Mouse (Mus musculus): ENCODE measurements around the gene Mphosph6. TPM values are rescaled to one million over a fixed set of nuclear protein-coding genes. Genes with fewer than 3 reads are reported as not detected.

Gene Mphosph6
- 30.8 and 35.4 TPM in 2 replicates for polyA plus RNA-seq (2015; fragmentation: Nextera tagmentation; extraction: Ambion mirVana)

GRCm38 (mm10) chr8:117801443-117802298, at the start of gene Mphosph6:
TSS of gene Mphosph6 (minus strand) at chr8:117801943.
- peak within 1 kb of the TSS; percentile 90 for H3K4me3 ChIP-seq
- no peaks in the 10 kb centered on the region for H3K9me3 ChIP-seq (replicated peaks)
- no peaks in the 10 kb centered on the region; the same call in 1 of the 2 replicates for H3K27me3 ChIP-seq
- H3K4me2 ChIP-seq: peak within 1 kb of the TSS; percentile 75
- peaks cover 19% of the 10 kb centered on the region for H3K4me1 ChIP-seq (replicated peaks)
- peaks cover 21% of the 10 kb centered on the region for H3K36me3 ChIP-seq
- peak; percentile 99 for ATAC-seq (replicated peaks; ENCODE audit: insufficient number of reproducible peaks, insufficient read depth, low FRiP score, low read depth)
- under 1% methylated on average over 65 of the region's 65 CpGs for WGBS
- peak within 1 kb of the TSS; percentile 96 for H3K27ac ChIP-seq
- H3K9ac ChIP-seq: peak within 1 kb of the TSS; percentile 92

- Histone ChIP-seq H3K36me3 (no peaks in the 10 kb centered on the region), H3K4me2 (no peak overlapping the region), H3K27me3 (no peaks in the 10 kb centered on the region), H3K27ac (no peak overlapping the region), H3K4me3 (no peak overlapping the region), H3K9me3 (replicated peaks) (no peaks in the 10 kb centered on the region), H3K9ac (no peak overlapping the region), H3K4me1 (replicated peaks) (no peaks in the 10 kb centered on the region; the same call in 1 of the 2 replicates)
- ATAC-seq (replicated peaks; ENCODE audit: insufficient number of reproducible peaks, insufficient read depth, low FRiP score, low read depth): no peak
- 66% methylated on average over 10 of the region's 10 CpGs for WGBS
Measured at GRCm38 (mm10) chr8:117850420-117850819, 48.7 kb upstream of the Mphosph6 start.

GRCm38 (mm10) chr8:117847865-117848264, 46.1 kb upstream of the Mphosph6 start:
- WGBS: 78% methylated on average over 6 of the region's 6 CpGs

GRCm38 (mm10) chr8:117843694-117844093, 42.0 kb upstream of the Mphosph6 start:
- no peak overlapping the region for H3K9ac ChIP-seq
- whole genome bisulfite sequencing: 84% methylated on average over 8 of the region's 8 CpGs

More at GRCm38 (mm10) chr8:117847865-117848264, 46.1 kb upstream of the Mphosph6 start:
- H3K4me2 ChIP-seq: no peak overlapping the region
- no peak overlapping the region for H3K27ac ChIP-seq
- H3K9ac ChIP-seq: no peak overlapping the region
- no peaks in the 10 kb centered on the region for H3K27me3 ChIP-seq
- H3K9me3 ChIP-seq (replicated peaks): no peaks in the 10 kb centered on the region
- ATAC-seq (replicated peaks; ENCODE audit: insufficient number of reproducible peaks, insufficient read depth, low FRiP score, low read depth): no peak
- no peaks in the 10 kb centered on the region for H3K36me3 ChIP-seq
- no peak overlapping the region for H3K4me3 ChIP-seq
- no peaks in the 10 kb centered on the region for H3K4me1 ChIP-seq (replicated peaks)

GRCm38 (mm10) chr8:117813524-117813923, 11.8 kb upstream of the Mphosph6 start:
- H3K27ac ChIP-seq: no peak overlapping the region
- H3K4me1 ChIP-seq (replicated peaks): no peaks in the 10 kb centered on the region
- H3K4me2 ChIP-seq: no peak overlapping the region
- no peak overlapping the region for H3K4me3 ChIP-seq
- 32% methylated on average over 4 of the region's 4 CpGs for WGBS
- H3K27me3 ChIP-seq: no peaks in the 10 kb centered on the region
- no peak overlapping the region for H3K9ac ChIP-seq
- H3K36me3 ChIP-seq: no peaks in the 10 kb centered on the region
- H3K9me3 ChIP-seq (replicated peaks): no peaks in the 10 kb centered on the region
- no peak for ATAC-seq (replicated peaks; ENCODE audit: insufficient number of reproducible peaks, insufficient read depth, low FRiP score, low read depth)

More at GRCm38 (mm10) chr8:117843694-117844093, 42.0 kb upstream of the Mphosph6 start:
- Histone ChIP-seq H3K36me3 (no peaks in the 10 kb centered on the region), H3K27ac (no peak overlapping the region), H3K4me3 (no peak overlapping the region), H3K4me1 (replicated peaks) (no peaks in the 10 kb centered on the region), H3K4me2 (no peak overlapping the region), H3K27me3 (no peaks in the 10 kb centered on the region), H3K9me3 (replicated peaks) (no peaks in the 10 kb centered on the region)
- no peak for ATAC-seq (replicated peaks; ENCODE audit: insufficient number of reproducible peaks, insufficient read depth, low FRiP score, low read depth)

GRCm38 (mm10) chr8:117810676-117811075, 8.9 kb upstream of the Mphosph6 start:
- no peaks in the 10 kb centered on the region for H3K9me3 ChIP-seq (replicated peaks)
- ATAC-seq (replicated peaks; ENCODE audit: insufficient number of reproducible peaks, insufficient read depth, low FRiP score, low read depth): no peak
- WGBS: 91% methylated on average over 2 of the region's 2 CpGs

GRCm38 (mm10) chr8:117805419-117805818, 3.7 kb upstream of the Mphosph6 start:
- no peak for ATAC-seq (replicated peaks; ENCODE audit: insufficient number of reproducible peaks, insufficient read depth, low FRiP score, low read depth)
- WGBS: 76% methylated on average over 5 of the region's 5 CpGs
- Histone ChIP-seq H3K27ac (no peak overlapping the region), H3K4me1 (replicated peaks) (peaks cover 13% of the 10 kb centered on the region), H3K36me3 (no peaks in the 10 kb centered on the region), H3K27me3 (no peaks in the 10 kb centered on the region; the same call in 1 of the 2 replicates), H3K4me2 (no peak overlapping the region), H3K9ac (no peak overlapping the region), H3K9me3 (replicated peaks) (no peaks in the 10 kb centered on the region), H3K4me3 (no peak overlapping the region)

More at GRCm38 (mm10) chr8:117810676-117811075, 8.9 kb upstream of the Mphosph6 start:
- no peak overlapping the region for H3K4me2 ChIP-seq
- no peaks in the 10 kb centered on the region for H3K27me3 ChIP-seq
- H3K4me3 ChIP-seq: no peak overlapping the region
- H3K27ac ChIP-seq: no peak overlapping the region
- H3K36me3 ChIP-seq: no peaks in the 10 kb centered on the region
- H3K9ac ChIP-seq: no peak overlapping the region
- H3K4me1 ChIP-seq (replicated peaks): no peaks in the 10 kb centered on the region

GRCm38 (mm10) chr8:117802299-117802689, 551 bp upstream of the Mphosph6 start:
- H3K36me3 ChIP-seq: peaks cover 15% of the 10 kb centered on the region
- WGBS: 1% methylated on average over 11 of the region's 11 CpGs
- H3K9ac ChIP-seq: peak overlapping the region; percentile 48
- H3K4me2 ChIP-seq: peak overlapping the region; percentile 75
- peak overlapping the region; percentile 90 for H3K4me3 ChIP-seq
- no peaks in the 10 kb centered on the region for H3K9me3 ChIP-seq (replicated peaks)
- H3K4me1 ChIP-seq (replicated peaks): peaks cover 19% of the 10 kb centered on the region
- peak overlapping the region; percentile 96 for H3K27ac ChIP-seq
- peak; percentile 37; the same call in 1 of the 2 replicates for ATAC-seq (replicated peaks; ENCODE audit: insufficient number of reproducible peaks, insufficient read depth, low FRiP score, low read depth)
- no peaks in the 10 kb centered on the region; the same call in 1 of the 2 replicates for H3K27me3 ChIP-seq

- Histone ChIP-seq H3K36me3 (peaks cover 52% of the 10 kb centered on the region), H3K27me3 (no peaks in the 10 kb centered on the region), H3K4me2 (no peak overlapping the region), H3K4me1 (replicated peaks) (peaks cover 19% of the 10 kb centered on the region), H3K4me3 (no peak overlapping the region), H3K9me3 (replicated peaks) (no peaks in the 10 kb centered on the region), H3K27ac (no peak overlapping the region), H3K9ac (no peak overlapping the region)
- 96% methylated on average over 2 of the region's 2 CpGs for WGBS
- ATAC-seq (replicated peaks; ENCODE audit: insufficient number of reproducible peaks, insufficient read depth, low FRiP score, low read depth): no peak
Measured at GRCm38 (mm10) chr8:117798066-117798465, 3.7 kb downstream of the Mphosph6 start.

- ATAC-seq (replicated peaks; ENCODE audit: insufficient number of reproducible peaks, insufficient read depth, low FRiP score, low read depth): no peak
- peaks cover 12% of the 10 kb centered on the region for H3K4me1 ChIP-seq (replicated peaks)
- no peak overlapping the region for H3K9ac ChIP-seq
- no peaks in the 10 kb centered on the region for H3K27me3 ChIP-seq
- H3K9me3 ChIP-seq (replicated peaks): no peaks in the 10 kb centered on the region
- H3K4me2 ChIP-seq: no peak overlapping the region
- WGBS: 91% methylated on average over 15 of the region's 15 CpGs
- peaks cover 63% of the 10 kb centered on the region for H3K36me3 ChIP-seq
- no peak overlapping the region for H3K4me3 ChIP-seq
- H3K27ac ChIP-seq: no peak overlapping the region
Measured at GRCm38 (mm10) chr8:117796464-117796863, 5.3 kb downstream of the Mphosph6 start.

- 89% methylated on average over 10 of the region's 10 CpGs for WGBS
- H3K4me2 ChIP-seq: no peak overlapping the region
- H3K9me3 ChIP-seq (replicated peaks): no peaks in the 10 kb centered on the region
- no peaks in the 10 kb centered on the region for H3K27me3 ChIP-seq
- H3K4me1 ChIP-seq (replicated peaks): no peaks in the 10 kb centered on the region
- H3K36me3 ChIP-seq: peaks cover 79% of the 10 kb centered on the region
- no peak for ATAC-seq (replicated peaks; ENCODE audit: insufficient number of reproducible peaks, insufficient read depth, low FRiP score, low read depth)
- H3K27ac ChIP-seq: no peak overlapping the region
- no peak overlapping the region for H3K9ac ChIP-seq
- no peak overlapping the region for H3K4me3 ChIP-seq
Measured at GRCm38 (mm10) chr8:117794581-117794980, 7.2 kb downstream of the Mphosph6 start.

All from heart, embryonic 15.5 days (tissue).